Mouse (Mus musculus) cerebellum, adult 2 months (tissue): ENCODE measurements around the gene Stum. TPM values are rescaled to one million over a fixed set of nuclear protein-coding genes. Genes with fewer than 3 reads are reported as not detected.

Experiments
- DNase-seq, 2 experiments: peaks; one replicate each; pipeline ENCODE4 v3.0.0; 2021
- H3K27ac ChIP-seq: fragments of 200-500 bp; 2 replicates; pipeline ENCODE4 v1.5.1; 2012; ENCODE audit warnings: low read length, control low read depth, inconsistent platforms; ENCODE audit not compliant: insufficient read depth
- H3K27me3 ChIP-seq: fragments of 200-500 bp; 2 replicates; pipeline ENCODE4 v1.6.1; 2012; ENCODE audit warnings: inconsistent platforms, mild to moderate bottlenecking, low read length, moderate library complexity; ENCODE audit not compliant: control insufficient read depth, insufficient read depth
- H3K4me1 ChIP-seq: fragments of 200-500 bp; 2 replicates; pipeline ENCODE4 v1.6.1; 2011; ENCODE audit warnings: low read length; ENCODE audit not compliant: control insufficient read depth, insufficient read depth
- H3K4me3 ChIP-seq: fragments of 200-500 bp; replicated peaks from 2 replicates; pipeline ENCODE3; 2011; ENCODE audit warnings: mild to moderate bottlenecking, low read depth, low read length, control low read depth; ENCODE audit not compliant: insufficient read depth
- CTCF ChIP-seq: fragments of 200-500 bp; IDR thresholded peaks from 2 replicates; pipeline ENCODE4 v1.5.1; 2011; ENCODE audit warnings: low read depth, mild to moderate bottlenecking, control low read depth, low read length, moderate library complexity, borderline replicate concordance; ENCODE audit not compliant: insufficient read depth
- POLR2A ChIP-seq: fragments of 200-500 bp; IDR thresholded peaks from 2 replicates; pipeline ENCODE4 v1.6.1; 2011; ENCODE audit warnings: low read length, control low read depth, borderline replicate concordance; ENCODE audit not compliant: insufficient read depth
- WGBS: fragments of 180-500 bp; shearing (Covaris S2); methylation state at CpG from one replicate; pipeline ENCODE4 v1.1.7; 2018; 5-methylcytosine and 5-hydroxymethylcytosine counted together
- polyA plus RNA-seq: library from polyadenylated mRNA; depleted of rRNA; stranded (reverse); fragments of >200 nt; gene quantifications from 2 replicates; pipeline ENCODE4 v1.2.3, GENCODE M21; 2012

Gene Stum
- polyA plus RNA-seq, 1 experiment: 7.3 TPM

DNA sequence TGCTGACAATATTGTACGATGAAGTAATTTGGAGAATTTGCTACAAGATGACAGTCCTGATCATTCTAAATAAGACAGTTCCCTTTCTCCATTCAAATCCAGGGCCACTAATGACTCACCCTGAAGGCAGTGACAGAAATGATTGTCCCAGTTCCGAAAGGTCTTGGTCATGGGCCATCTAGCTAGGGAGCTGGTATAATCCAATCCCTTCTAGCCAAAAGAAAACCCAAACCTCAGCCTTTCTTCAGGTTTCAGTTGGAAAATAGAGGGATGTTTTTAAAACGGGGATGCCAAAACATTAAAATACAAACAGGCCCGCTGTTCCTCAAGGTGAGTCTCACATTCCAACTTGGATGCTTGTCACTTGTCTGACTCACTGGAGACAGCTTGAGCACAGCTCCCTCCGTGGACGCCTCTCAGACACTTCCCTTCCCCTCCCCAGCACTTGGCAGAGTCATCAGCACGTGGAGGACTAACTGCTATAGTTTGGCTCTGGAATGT is 24.0 kb upstream of the Stum start:
- H3K27ac ChIP-seq: peak overlapping the region; percentile 58; the same call in 1 of the 2 replicates
- peaks cover 40% of the 10 kb centered on the region for H3K4me1 ChIP-seq
- H3K27me3 ChIP-seq: no peaks in the 10 kb centered on the region
- WGBS: 4% methylated on average over 7 of the region's 7 CpGs
- no peak overlapping the region for H3K4me3 ChIP-seq
- peak; percentile 71 to 90 for DNase-seq
- TF ChIP-seq CTCF (no peak), POLR2A (no peak)

DNA sequence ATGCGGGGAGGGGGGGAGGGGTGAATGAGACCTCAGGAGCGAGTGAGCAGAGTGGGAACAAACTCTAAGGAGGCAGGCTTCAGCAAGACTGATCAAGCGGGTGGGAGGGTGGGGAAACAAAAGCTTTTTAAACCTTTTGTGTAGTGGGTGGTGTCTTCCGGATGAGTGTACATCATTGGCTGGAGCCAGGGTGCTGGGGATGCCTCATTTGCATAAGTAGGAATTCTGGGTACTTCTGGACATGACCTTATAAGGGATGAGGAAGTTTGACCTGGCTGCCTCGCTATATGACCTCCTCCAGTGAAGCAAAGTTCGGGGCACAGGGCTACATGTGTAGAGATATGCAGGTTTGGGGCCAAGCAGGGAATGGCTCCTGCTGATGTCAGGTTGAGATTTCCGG is 23.0 kb upstream of the Stum start:
- no peak for TF ChIP-seq POLR2A
- no peak for TF ChIP-seq CTCF
- peaks cover 40% of the 10 kb centered on the region for H3K4me1 ChIP-seq
- peak in 1 of 2 experiments; percentile 35 for DNase-seq
- WGBS: 88% methylated on average over 7 of the region's 7 CpGs
- no peaks in the 10 kb centered on the region for H3K27me3 ChIP-seq
- no peak overlapping the region for H3K4me3 ChIP-seq
- peak overlapping the region; percentile 82; the same call in 1 of the 2 replicates for H3K27ac ChIP-seq

DNA sequence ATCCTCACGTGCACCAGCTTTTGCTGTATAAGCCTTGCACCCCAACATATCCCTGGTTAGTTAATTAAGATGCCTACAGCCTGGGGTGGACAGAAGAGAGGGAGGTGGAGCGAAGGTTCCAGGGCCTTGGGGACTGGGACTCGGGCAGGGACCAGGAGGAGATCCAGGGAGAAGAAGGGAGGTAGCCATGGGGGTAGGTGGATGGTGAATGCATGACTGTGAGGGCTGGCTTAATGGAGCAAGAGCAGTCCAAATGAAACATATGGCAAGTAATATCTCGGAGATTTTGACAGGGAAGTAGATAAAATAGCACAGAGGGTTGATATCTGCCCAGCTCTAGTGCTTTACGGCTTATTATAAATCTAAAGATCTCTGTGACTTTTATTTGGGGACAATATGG is 21.6 kb upstream of the Stum start:
- TF ChIP-seq CTCF: no peak
- no peak for TF ChIP-seq POLR2A

DNA sequence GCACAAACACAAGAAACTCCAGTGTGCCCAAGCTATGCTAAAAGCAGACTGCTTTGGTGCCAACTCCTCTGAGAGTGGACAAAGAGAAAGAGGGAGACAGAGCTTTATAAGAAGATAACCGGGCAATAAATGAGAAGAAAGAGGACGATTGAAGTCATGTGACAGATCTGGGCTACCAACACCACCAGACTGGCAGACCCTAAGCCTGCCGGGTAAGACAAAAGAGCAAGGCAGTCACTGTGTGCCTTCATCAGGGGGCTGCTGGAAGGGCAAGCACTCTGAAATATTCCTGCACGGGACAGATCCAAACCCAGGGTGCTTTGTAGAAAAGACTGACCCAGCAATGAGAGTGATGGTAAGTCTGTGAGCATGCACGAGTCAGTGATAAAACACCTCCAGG is 20.2 kb upstream of the Stum start:
- no peak for DNase-seq
- H3K27ac ChIP-seq: no peak overlapping the region
- no peaks in the 10 kb centered on the region for H3K27me3 ChIP-seq
- H3K4me3 ChIP-seq: no peak overlapping the region
- peaks cover 46% of the 10 kb centered on the region for H3K4me1 ChIP-seq
- TF ChIP-seq POLR2A (no peak), CTCF (no peak)
- WGBS: 65% methylated on average over 5 of the region's 5 CpGs

More for the DNA sequence above, 21.6 kb upstream of the Stum start:
- H3K4me1 ChIP-seq: peaks cover 46% of the 10 kb centered on the region
- 28% methylated on average over 5 of the region's 5 CpGs for WGBS
- H3K4me3 ChIP-seq: no peak overlapping the region
- H3K27me3 ChIP-seq: no peaks in the 10 kb centered on the region
- peak in 1 of 2 experiments; percentile 59 for DNase-seq
- peak overlapping the region; percentile 77; the same call in 1 of the 2 replicates for H3K27ac ChIP-seq

DNA sequence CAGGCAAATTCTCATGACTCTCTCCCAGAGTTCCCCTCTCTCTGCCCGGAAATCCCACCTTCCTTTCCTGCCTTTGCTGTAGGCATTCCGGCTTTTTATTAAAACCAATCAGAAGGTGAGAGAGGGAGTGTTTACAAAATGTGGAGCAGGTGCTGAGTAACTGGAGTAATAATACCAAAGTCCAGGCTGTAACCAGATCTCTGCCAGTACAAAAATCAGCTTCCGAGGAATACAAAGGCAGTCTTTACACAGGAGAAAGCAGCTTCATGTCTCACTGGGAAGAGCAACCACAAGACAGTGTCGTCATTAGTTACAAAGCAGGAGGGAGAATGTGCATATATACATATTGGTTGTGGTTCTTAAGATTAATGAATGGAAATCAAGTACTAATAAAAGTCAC is 19.3 kb upstream of the Stum start:
- no peak overlapping the region for H3K4me3 ChIP-seq
- TF ChIP-seq POLR2A: no peak
- no peak for TF ChIP-seq CTCF
- no peaks in the 10 kb centered on the region for H3K27me3 ChIP-seq
- 88% methylated on average over 4 of the region's 4 CpGs for WGBS
- H3K27ac ChIP-seq: no peak overlapping the region
- DNase-seq: no peak
- peaks cover 42% of the 10 kb centered on the region for H3K4me1 ChIP-seq

DNA sequence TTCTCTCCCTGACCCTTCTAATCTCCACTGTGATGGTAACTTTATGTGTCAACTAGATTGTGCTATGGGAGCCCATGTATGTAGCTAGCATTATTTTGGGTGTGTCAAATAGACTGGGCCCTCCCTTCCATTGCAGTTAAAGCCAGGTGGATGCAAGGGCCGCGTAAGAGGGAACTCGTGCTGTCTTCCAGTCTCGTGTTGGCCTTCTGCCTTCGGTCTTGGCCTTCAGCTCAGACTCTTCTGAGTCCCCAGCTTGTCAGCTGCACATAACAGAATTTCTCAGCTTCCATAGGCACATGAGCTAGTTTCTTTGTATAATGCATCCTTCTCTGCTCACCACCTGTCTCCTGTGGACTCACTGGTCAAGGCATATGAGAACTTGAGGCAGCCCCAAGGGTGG is 17.3 kb upstream of the Stum start:
- no peak overlapping the region for H3K4me3 ChIP-seq
- 29% methylated on average over 5 of the region's 5 CpGs for WGBS
- H3K27me3 ChIP-seq: no peaks in the 10 kb centered on the region
- peak in 1 of 2 experiments; percentile 45 for DNase-seq
- no peak overlapping the region for H3K27ac ChIP-seq
- TF ChIP-seq CTCF (no peak), POLR2A (no peak)
- peaks cover 31% of the 10 kb centered on the region for H3K4me1 ChIP-seq

DNA sequence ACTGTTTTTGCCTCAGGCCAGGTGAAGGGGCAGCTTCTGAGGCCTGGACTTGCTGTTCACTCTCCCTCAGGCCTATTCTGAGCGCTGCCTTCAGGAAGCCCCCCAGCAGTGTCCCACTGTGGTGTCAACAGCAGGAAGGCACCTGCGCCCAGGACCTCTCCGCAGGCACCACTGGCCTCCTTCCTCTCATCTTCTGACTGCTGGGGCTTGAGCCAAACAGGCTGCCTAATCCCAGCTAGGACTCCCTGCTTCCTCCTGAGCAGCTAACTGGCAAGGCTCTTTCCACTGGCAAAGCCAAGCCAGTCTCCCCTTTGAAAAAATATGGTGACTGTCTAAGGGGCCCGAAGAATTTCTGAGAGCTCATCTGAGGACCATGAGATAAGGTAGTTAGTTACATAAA is 16.9 kb upstream of the Stum start:
- H3K27ac ChIP-seq: no peak overlapping the region; the same call in 1 of the 2 replicates
- H3K4me3 ChIP-seq: no peak overlapping the region
- H3K4me1 ChIP-seq: peaks cover 27% of the 10 kb centered on the region
- DNase-seq: peak; percentile 47 to 64
- TF ChIP-seq POLR2A (no peak), CTCF (no peak)
- WGBS: 9% methylated on average over 4 of the region's 4 CpGs
- no peaks in the 10 kb centered on the region for H3K27me3 ChIP-seq

DNA sequence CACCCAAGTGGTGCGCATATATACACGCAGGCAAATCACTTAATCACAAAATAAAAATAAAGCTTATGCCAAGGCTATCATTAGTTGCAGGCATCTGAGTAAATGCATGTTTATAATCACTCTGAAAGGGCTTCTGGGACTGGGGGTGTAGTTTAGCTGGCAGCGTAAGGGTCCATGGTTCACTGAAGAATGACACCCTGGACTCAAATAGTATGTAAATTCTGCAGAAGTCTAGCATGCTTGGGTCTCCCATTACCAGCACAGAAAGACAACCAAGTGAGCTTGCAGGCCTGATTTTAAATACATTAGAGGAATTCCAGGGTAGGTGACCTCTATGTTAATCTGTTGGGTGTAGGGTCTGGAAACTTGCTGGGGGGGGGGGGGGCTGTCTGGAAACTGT is 16.5 kb upstream of the Stum start:
- 95% methylated on average over 3 of the region's 3 CpGs for WGBS
- Histone ChIP-seq H3K4me3 (no peak overlapping the region), H3K27ac (no peak overlapping the region), H3K27me3 (no peaks in the 10 kb centered on the region), H3K4me1 (peaks cover 23% of the 10 kb centered on the region)
- TF ChIP-seq POLR2A (no peak), CTCF (no peak)
- DNase-seq: no peak

DNA sequence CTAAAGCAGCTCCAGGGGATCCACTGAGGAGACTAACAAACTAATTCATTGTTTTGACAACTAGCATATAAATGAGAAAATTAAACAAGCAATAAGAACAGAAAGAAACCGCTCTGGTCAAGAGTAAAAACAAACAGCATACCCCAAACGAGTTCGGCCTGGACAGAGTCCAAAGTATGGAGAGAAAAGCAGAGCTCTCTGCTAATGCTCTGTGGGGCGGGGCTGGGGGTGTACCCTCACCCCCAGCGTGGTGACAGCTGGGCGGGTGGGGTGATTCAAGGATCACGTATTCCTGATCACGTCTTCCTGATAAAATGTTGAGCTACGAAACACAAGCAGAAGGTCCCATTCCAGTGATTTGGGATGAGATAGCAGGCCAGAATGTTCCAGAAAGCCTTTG is 9.5 kb upstream of the Stum start:
- TF ChIP-seq CTCF (no peak), POLR2A (no peak)
- H3K4me1 ChIP-seq: peaks cover 5% of the 10 kb centered on the region
- no peaks in the 10 kb centered on the region for H3K27me3 ChIP-seq
- 58% methylated on average over 9 of the region's 9 CpGs for WGBS
- DNase-seq: no peak
- H3K4me3 ChIP-seq: no peak overlapping the region
- H3K27ac ChIP-seq: no peak overlapping the region
